Mouse (Mus musculus): ENCODE data around the gene Vwa3a. TPM values are rescaled to one million over a fixed set of nuclear protein-coding genes. Genes with fewer than 3 reads are reported as not detected.
"Not testable (repeated sequence)": the region's sequence is repeated elsewhere in the genome, so short reads cannot be mapped to it uniquely, and the experiment has no call there.

Vwa3a gene
- polyA plus RNA-seq, 1 experiment, result 0.02 TPM

DNA sequence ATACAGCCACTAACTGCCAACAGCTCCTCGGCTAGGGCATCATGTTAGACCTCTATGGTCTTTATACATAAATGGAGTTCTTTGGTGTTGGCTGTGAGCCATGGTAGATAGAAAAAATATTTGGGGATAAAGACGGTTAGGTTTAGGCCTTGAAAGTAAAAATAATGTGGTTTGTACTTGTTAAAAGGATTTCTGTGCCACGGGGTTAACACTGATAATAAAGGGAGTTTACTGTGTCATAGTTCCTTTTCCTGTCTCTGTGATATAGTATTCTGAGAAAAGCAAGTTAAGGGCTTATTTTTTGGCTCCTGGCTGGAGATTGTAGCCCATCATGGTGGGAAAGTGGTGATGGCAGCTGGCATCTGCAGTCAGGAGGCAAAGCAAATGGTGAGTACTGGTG is 35.2 kb upstream of the Vwa3a start:
- WGBS, result 47% methylated on average over 3 of the region's 3 CpGs
- Histone ChIP-seq H3K27ac (ENCODE audit: insufficient read depth, low read length) (peak overlapping the region; percentile 12; the same call in 1 of the 2 replicates), H3K36me3 (ENCODE audit: control insufficient read depth, insufficient read depth, low read length) (no peaks in the 10 kb centered on the region), H3K27me3 (ENCODE audit: control insufficient read depth, insufficient read depth, low read length) (no peaks in the 10 kb centered on the region), H3K4me3 (ENCODE audit: extremely low read depth, insufficient read depth, insufficient read length) (no peak overlapping the region), H3K4me1 (ENCODE audit: control insufficient read depth, insufficient read depth, insufficient read length) (no peaks in the 10 kb centered on the region)
- TF ChIP-seq CTCF (IDR thresholded peaks at IDR 0.05; ENCODE audit: extremely low read depth, insufficient read depth, insufficient read length, insufficient replicate concordance) (no peak), POLR2A (IDR thresholded peaks at IDR 0.05; ENCODE audit: low read depth, low read length) (no peak)
- DNase-seq (ENCODE audit: low read depth in 1 of 2, low spot score in 2 of 2), result no peak

DNA sequence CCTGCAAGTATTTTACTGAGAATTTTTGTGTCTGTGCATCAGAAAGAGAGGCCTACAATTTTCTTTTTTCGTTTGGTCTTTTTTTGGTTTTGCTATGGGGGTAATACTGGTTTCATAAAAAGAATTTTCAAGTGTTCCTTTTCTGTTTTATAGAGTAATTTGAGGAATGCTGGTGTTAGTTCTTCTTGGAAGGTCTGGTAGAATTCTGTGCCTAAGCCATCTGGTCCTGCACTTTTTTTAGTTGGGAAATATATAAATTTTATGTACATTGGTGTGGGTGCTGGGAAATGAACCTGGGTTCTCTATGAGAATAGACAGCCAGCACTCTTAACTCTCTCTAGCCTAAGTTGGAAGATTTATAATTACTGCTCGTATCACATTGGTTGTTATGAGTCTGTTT is 27.0 kb upstream of the Vwa3a start:
- no peak for TF ChIP-seq POLR2A (IDR thresholded peaks at IDR 0.05; ENCODE audit: low read depth, low read length)
- no peak for TF ChIP-seq CTCF (IDR thresholded peaks at IDR 0.05; ENCODE audit: extremely low read depth, insufficient read depth, insufficient read length, insufficient replicate concordance)
- H3K36me3 ChIP-seq (ENCODE audit: control insufficient read depth, insufficient read depth, low read length), result no peaks in the 10 kb centered on the region
- WGBS, result 93% methylated on average over 2 of the region's 2 CpGs
- H3K27me3 ChIP-seq (ENCODE audit: control insufficient read depth, insufficient read depth, low read length), result no peaks in the 10 kb centered on the region
- no peak for DNase-seq (ENCODE audit: low read depth in 1 of 2, low spot score in 2 of 2)
- no peaks in the 10 kb centered on the region for H3K4me1 ChIP-seq (ENCODE audit: control insufficient read depth, insufficient read depth, insufficient read length)
- H3K4me3 ChIP-seq (ENCODE audit: extremely low read depth, insufficient read depth, insufficient read length), result no peak overlapping the region
- H3K27ac ChIP-seq (ENCODE audit: insufficient read depth, low read length), result no peak overlapping the region

DNA sequence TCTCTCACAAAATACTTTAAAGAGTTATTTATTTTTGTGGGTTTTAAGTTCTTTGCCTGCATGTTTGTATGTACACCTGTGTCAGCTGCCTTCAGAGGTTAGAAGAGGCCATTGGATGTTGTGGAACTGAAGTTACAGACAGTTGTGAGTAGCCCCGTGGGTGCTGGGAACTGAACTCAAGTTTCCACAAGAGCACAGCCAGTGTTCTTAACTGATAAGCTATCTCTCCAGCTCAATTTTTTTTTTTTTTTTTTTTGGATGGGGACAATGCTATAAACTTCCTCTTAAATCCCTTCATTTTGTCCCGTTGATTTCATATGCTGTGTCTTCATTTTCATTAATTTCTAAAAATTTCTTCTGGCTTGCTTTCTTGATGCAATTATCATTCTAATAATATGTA is 25.9 kb upstream of the Vwa3a start:
- H3K27ac ChIP-seq (ENCODE audit: insufficient read depth, low read length), result no peak overlapping the region
- 81% methylated on average over 2 of the region's 2 CpGs for WGBS
- DNase-seq (ENCODE audit: low read depth in 1 of 2, low spot score in 2 of 2), result no peak
- no peak overlapping the region for H3K4me3 ChIP-seq (ENCODE audit: extremely low read depth, insufficient read depth, insufficient read length)
- H3K36me3 ChIP-seq (ENCODE audit: control insufficient read depth, insufficient read depth, low read length), result no peaks in the 10 kb centered on the region
- H3K4me1 ChIP-seq (ENCODE audit: control insufficient read depth, insufficient read depth, insufficient read length), result no peaks in the 10 kb centered on the region
- TF ChIP-seq POLR2A (IDR thresholded peaks at IDR 0.05; ENCODE audit: low read depth, low read length) (no peak), CTCF (IDR thresholded peaks at IDR 0.05; ENCODE audit: extremely low read depth, insufficient read depth, insufficient read length, insufficient replicate concordance) (no peak)
- no peaks in the 10 kb centered on the region for H3K27me3 ChIP-seq (ENCODE audit: control insufficient read depth, insufficient read depth, low read length)

GRCm38 (mm10) chr7:120713951-120714350 is 25.2 kb upstream of the Vwa3a start:
- DNase-seq (ENCODE audit: low read depth in 1 of 2, low spot score in 2 of 2), result not testable (repeated sequence)
- 96% methylated on average over 11 of the region's 11 CpGs for WGBS

GRCm38 (mm10) chr7:120717261-120717660 is 21.9 kb upstream of the Vwa3a start:
- Histone ChIP-seq H3K36me3 (ENCODE audit: control insufficient read depth, insufficient read depth, low read length) (no peaks in the 10 kb centered on the region), H3K4me1 (ENCODE audit: control insufficient read depth, insufficient read depth, insufficient read length) (no peaks in the 10 kb centered on the region), H3K27ac (ENCODE audit: insufficient read depth, low read length) (no peak overlapping the region), H3K4me3 (ENCODE audit: extremely low read depth, insufficient read depth, insufficient read length) (no peak overlapping the region), H3K27me3 (ENCODE audit: control insufficient read depth, insufficient read depth, low read length) (no peaks in the 10 kb centered on the region)
- 82% methylated on average over 2 of the region's 2 CpGs for WGBS
- TF ChIP-seq CTCF (IDR thresholded peaks at IDR 0.05; ENCODE audit: extremely low read depth, insufficient read depth, insufficient read length, insufficient replicate concordance), result no peak
- TF ChIP-seq POLR2A (IDR thresholded peaks at IDR 0.05; ENCODE audit: low read depth, low read length), result no peak
- no peak for DNase-seq (ENCODE audit: low read depth in 1 of 2, low spot score in 2 of 2)

More at GRCm38 (mm10) chr7:120713951-120714350, 25.2 kb upstream of the Vwa3a start:
- H3K4me1 ChIP-seq (ENCODE audit: control insufficient read depth, insufficient read depth, insufficient read length); H3K27ac ChIP-seq (ENCODE audit: insufficient read depth, low read length); H3K36me3 ChIP-seq (ENCODE audit: control insufficient read depth, insufficient read depth, low read length); H3K4me3 ChIP-seq (ENCODE audit: extremely low read depth, insufficient read depth, insufficient read length); H3K27me3 ChIP-seq (ENCODE audit: control insufficient read depth, insufficient read depth, low read length): not testable (repeated sequence)

GRCm38 (mm10) chr7:120721051-120721450 is 18.1 kb upstream of the Vwa3a start:
- TF ChIP-seq CTCF (IDR thresholded peaks at IDR 0.05; ENCODE audit: extremely low read depth, insufficient read depth, insufficient read length, insufficient replicate concordance), result no peak
- TF ChIP-seq POLR2A (IDR thresholded peaks at IDR 0.05; ENCODE audit: low read depth, low read length), result no peak
- Histone ChIP-seq H3K27ac (ENCODE audit: insufficient read depth, low read length) (0 out of 2 replicates have a peak overlapping the region, but pooled peaks have one; percentile 12), H3K4me3 (ENCODE audit: extremely low read depth, insufficient read depth, insufficient read length) (no peak overlapping the region), H3K27me3 (ENCODE audit: control insufficient read depth, insufficient read depth, low read length) (no peaks in the 10 kb centered on the region), H3K36me3 (ENCODE audit: control insufficient read depth, insufficient read depth, low read length) (no peaks in the 10 kb centered on the region), H3K4me1 (ENCODE audit: control insufficient read depth, insufficient read depth, insufficient read length) (no peaks in the 10 kb centered on the region)
- 93% methylated on average over 5 of the region's 5 CpGs for WGBS
- DNase-seq (ENCODE audit: low read depth in 1 of 2, low spot score in 2 of 2), result no peak

- Histone ChIP-seq H3K27me3 (ENCODE audit: control insufficient read depth, insufficient read depth, low read length) (no peaks in the 10 kb centered on the region), H3K36me3 (ENCODE audit: control insufficient read depth, insufficient read depth, low read length) (0 out of 2 replicates have a peak, but pooled peaks cover 3% of the 10 kb centered on the region), H3K27ac (ENCODE audit: insufficient read depth, low read length) (0 out of 2 replicates have a peak overlapping the region, but pooled peaks have one; percentile 12), H3K4me1 (ENCODE audit: control insufficient read depth, insufficient read depth, insufficient read length) (no peaks in the 10 kb centered on the region), H3K4me3 (ENCODE audit: extremely low read depth, insufficient read depth, insufficient read length) (no peak overlapping the region)
- DNase-seq (ENCODE audit: low read depth in 1 of 2, low spot score in 2 of 2), result no peak
- TF ChIP-seq CTCF (IDR thresholded peaks at IDR 0.05; ENCODE audit: extremely low read depth, insufficient read depth, insufficient read length, insufficient replicate concordance), result no peak
- no peak for TF ChIP-seq POLR2A (IDR thresholded peaks at IDR 0.05; ENCODE audit: low read depth, low read length)
- WGBS, result 86% methylated on average over 8 of the region's 8 CpGs
These were observed 17.7 kb upstream of the Vwa3a start for GRCm38 (mm10) chr7:120721456-120721855.

All from spleen, adult 2 months (tissue).